Mouse (Mus musculus) kidney, embryonic 14.5 days (tissue): ENCODE measurements around the gene Gm11127. TPM values are rescaled to one million over a fixed set of nuclear protein-coding genes. Genes with fewer than 3 reads are reported as not detected.
"Not testable (repeated sequence)": the region's sequence is repeated elsewhere in the genome, so short reads cannot be mapped to it uniquely, and the experiment has no call there.

Experiments used
- ATAC-seq: fragments of 200-750 bp; cut with Nextera tagmentation; 2 replicates; pipeline ENCODE4 v1.8.0; 2017; ENCODE audit warnings: moderate number of reproducible peaks, mild to moderate bottlenecking, moderate TSS enrichment, moderate library complexity; ENCODE audit not compliant: low FRiP score, low TSS enrichment
- H3K27ac ChIP-seq: fragments of 300-500 bp; sonication (generic); 2 replicates; pipeline ENCODE4 v1.5.1; 2014; ENCODE audit warnings: low read depth, mild to moderate bottlenecking, low read length, moderate library complexity, mixed read lengths
- H3K27me3 ChIP-seq: fragments of 300-500 bp; sonication (generic); 2 replicates; pipeline ENCODE4 v1.6.1; 2014; ENCODE audit warnings: mild to moderate bottlenecking, low read length; ENCODE audit not compliant: control insufficient read depth, insufficient read depth
- H3K36me3 ChIP-seq: fragments of 300-500 bp; sonication (generic); 2 replicates; pipeline ENCODE4 v1.6.1; 2014; ENCODE audit warnings: low read length, mixed read lengths; ENCODE audit not compliant: control insufficient read depth, insufficient read depth
- H3K4me1 ChIP-seq: fragments of 300-500 bp; sonication (generic); 2 replicates; pipeline ENCODE4 v1.6.1; 2014; ENCODE audit warnings: low read length, mixed read lengths; ENCODE audit not compliant: control insufficient read depth, insufficient read depth
- H3K4me2 ChIP-seq: fragments of 300-500 bp; sonication (generic); replicated peaks from 2 replicates; pipeline ENCODE4 v1.6.1; 2014; ENCODE audit warnings: low read depth, mild to moderate bottlenecking, low read length
- H3K4me3 ChIP-seq: fragments of 300-500 bp; sonication (generic); 2 replicates; pipeline ENCODE4 v1.5.1; 2014; ENCODE audit warnings: mild to moderate bottlenecking, low read length
- H3K9ac ChIP-seq: fragments of 300-500 bp; sonication (generic); 2 replicates; pipeline ENCODE4 v1.6.1; 2014; ENCODE audit warnings: low read depth, mild to moderate bottlenecking, low read length, moderate library complexity
- H3K9me3 ChIP-seq: fragments of 300-500 bp; sonication (generic); 2 replicates; pipeline ENCODE4 v1.6.1; 2016; ENCODE audit warnings: low read length; ENCODE audit not compliant: control insufficient read depth
- WGBS: fragments of 180-500 bp; shearing (Covaris S2); extraction: QIAGEN DNeasy Blood & Tissue Kit; methylation state at CpG from one replicate; pipeline ENCODE4 v1.1.7; 2014; 5-methylcytosine and 5-hydroxymethylcytosine counted together
- polyA plus RNA-seq: library from polyadenylated mRNA; unstranded; fragments of >200 nt; fragmentation: Nextera tagmentation; extraction: Ambion mirVana; gene quantifications from 2 replicates; pipeline ENCODE4 v1.2.1, GENCODE M21; 2014

The Gm11127 gene
- polyA plus RNA-seq, result not detected in 2 replicates

DNA sequence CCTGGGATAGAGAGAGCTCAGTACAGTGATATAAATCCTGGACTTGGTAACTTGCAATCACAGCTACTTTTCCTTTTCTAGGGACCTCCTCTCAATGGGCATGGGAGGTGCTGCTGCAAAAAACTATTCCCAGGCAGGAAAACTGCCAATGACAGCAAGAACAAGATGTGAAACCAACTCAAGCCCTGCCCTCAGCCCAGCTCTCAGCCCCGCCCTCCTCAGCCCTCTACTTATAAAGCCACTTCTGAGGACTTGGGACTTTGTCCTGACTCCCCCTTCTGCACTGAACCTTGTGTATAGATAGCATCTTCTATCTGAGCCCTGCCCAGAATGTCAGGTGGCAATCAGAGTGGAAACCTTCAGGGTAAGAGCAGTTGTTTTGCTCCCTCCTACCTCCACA lies at the start of gene Gm11127:
Gm11127 (minus strand) TSS at position 10 of the 400 bp plus-strand sequence.
- H3K4me2 ChIP-seq, H3K4me3 ChIP-seq, H3K27ac ChIP-seq, ATAC-seq, H3K27me3 ChIP-seq, H3K36me3 ChIP-seq, H3K4me1 ChIP-seq, H3K9ac ChIP-seq, H3K9me3 ChIP-seq: not testable (repeated sequence)
- 73% methylated on average over 1 of the region's 1 CpGs for WGBS

DNA sequence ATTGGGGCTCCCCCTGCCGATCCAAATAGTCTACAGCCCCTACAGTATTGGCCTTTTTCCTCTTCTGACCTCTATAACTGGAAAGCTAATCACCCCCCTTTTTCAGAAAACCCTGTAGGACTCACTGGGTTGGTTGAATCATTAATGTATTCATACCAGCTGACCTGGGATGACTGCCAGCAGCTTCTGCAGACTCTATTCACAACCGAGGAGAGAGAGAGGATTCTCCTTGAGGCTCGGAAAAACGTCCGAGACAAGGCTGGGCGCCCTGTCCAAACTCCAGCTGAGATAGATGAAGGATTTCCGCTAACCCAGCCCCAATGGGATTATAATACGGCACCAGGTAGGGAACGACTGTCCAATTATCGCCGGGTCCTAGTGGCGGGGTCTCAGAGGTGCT lies 43.9 kb upstream of the Gm11127 start:
- not testable (repeated sequence) for ATAC-seq, H3K4me1 ChIP-seq, H3K27ac ChIP-seq, H3K27me3 ChIP-seq, H3K4me3 ChIP-seq, H3K9ac ChIP-seq, H3K4me2 ChIP-seq, H3K36me3 ChIP-seq, H3K9me3 ChIP-seq
- 89% methylated on average over 11 of the region's 12 CpGs for WGBS

DNA sequence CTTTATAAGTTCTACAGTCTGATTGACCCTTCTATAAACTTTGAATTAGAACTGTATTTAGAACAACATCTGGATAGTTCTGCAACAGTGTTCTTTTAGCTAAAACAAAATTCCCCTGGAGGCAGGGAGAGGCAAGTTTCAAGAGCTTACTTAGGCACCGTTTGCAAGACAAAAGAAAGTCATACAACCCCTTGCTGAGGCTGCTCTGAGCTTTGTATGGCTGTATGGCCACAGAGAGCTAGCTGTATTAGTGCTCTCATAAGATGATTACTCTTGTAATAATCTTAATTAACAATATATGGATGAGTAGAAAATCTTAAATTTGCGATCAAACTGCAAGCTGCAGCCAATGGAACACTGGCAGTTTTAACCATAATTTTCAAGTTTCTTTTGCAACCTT lies 41.4 kb upstream of the Gm11127 start:
- not testable (repeated sequence) for H3K27ac ChIP-seq, H3K4me2 ChIP-seq, H3K9ac ChIP-seq, H3K9me3 ChIP-seq, H3K27me3 ChIP-seq, ATAC-seq, H3K36me3 ChIP-seq, H3K4me3 ChIP-seq, H3K4me1 ChIP-seq
- 61% methylated on average over 2 of the region's 2 CpGs for WGBS

DNA sequence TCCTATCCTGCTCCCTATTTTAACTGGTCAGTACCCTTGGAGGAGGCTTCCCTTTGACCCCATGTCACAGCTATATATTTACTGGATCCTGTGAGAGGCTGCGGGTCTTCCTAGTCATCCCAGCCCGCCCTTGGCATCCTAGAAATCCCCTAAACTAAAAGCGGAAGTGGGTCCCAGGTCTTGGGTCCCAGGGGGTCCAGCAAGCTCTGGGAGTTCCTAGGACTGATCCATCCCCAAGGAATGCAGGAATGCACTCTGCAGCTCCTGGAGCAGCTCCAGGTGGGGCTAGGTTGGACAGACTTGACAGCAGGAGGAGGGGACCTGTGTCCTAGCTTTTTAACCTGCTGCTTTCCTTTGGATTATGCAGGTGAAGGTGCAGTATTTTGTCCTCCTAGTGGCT lies 35.8 kb upstream of the Gm11127 start:
- H3K9me3 ChIP-seq, result no peaks in the 10 kb centered on the region
- H3K4me3 ChIP-seq, result no peak overlapping the region
- H3K9ac ChIP-seq, result no peak overlapping the region
- H3K27me3 ChIP-seq, result no peaks in the 10 kb centered on the region
- no peaks in the 10 kb centered on the region for H3K4me1 ChIP-seq
- H3K4me2 ChIP-seq, result no peak overlapping the region
- no peak for ATAC-seq
- H3K36me3 ChIP-seq, result no peaks in the 10 kb centered on the region
- WGBS, result 30% methylated on average over 3 of the region's 3 CpGs
- H3K27ac ChIP-seq, result no peak overlapping the region

DNA sequence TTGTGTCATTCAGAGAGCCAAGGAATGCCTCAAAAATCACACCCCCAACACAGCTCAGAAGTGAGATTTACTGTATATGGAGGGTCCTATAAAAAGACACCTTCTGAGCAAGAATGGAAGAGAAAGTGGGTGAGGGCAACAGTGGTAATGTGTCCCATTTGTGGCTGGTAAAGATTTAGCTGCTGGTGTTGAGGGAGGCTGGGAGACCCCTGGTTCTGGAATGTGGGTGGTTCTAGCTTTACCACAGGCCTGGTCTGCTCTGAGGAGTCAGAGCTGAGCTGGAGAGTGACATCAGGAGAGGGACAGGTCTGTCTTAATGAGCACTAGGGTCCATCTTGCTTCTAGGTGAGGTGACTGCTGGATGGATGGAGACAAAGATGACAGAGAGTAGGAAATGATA lies 34.3 kb upstream of the Gm11127 start:
- H3K4me2 ChIP-seq, H3K27me3 ChIP-seq, H3K4me3 ChIP-seq, H3K9me3 ChIP-seq, ATAC-seq, H3K9ac ChIP-seq, H3K4me1 ChIP-seq, H3K27ac ChIP-seq, H3K36me3 ChIP-seq: not testable (repeated sequence)

DNA sequence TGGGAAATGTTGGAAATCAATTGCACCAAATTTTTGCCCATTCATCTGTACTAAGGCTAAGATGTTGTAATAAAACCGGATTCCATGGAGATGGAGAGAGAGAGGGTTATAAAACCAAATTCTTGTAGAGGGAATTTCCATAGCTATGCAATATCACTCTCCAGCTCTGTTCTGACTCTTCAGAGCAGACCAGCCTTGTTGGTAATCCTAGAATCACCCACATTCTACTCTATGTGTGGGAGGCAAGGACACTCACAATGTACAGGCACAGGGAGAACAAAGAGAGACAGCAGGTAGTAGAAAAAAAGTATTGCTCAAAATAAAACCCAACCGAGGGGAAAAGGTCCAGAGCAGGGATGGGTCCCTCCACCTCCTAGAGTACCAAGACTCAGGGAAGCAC lies 33.8 kb upstream of the Gm11127 start:
- H3K4me3 ChIP-seq, H3K4me2 ChIP-seq, H3K4me1 ChIP-seq, H3K9me3 ChIP-seq, H3K9ac ChIP-seq, H3K36me3 ChIP-seq, H3K27me3 ChIP-seq, H3K27ac ChIP-seq, ATAC-seq: not testable (repeated sequence)
- no CpG with 5 or more reads among the region's 2 CpGs for WGBS

DNA sequence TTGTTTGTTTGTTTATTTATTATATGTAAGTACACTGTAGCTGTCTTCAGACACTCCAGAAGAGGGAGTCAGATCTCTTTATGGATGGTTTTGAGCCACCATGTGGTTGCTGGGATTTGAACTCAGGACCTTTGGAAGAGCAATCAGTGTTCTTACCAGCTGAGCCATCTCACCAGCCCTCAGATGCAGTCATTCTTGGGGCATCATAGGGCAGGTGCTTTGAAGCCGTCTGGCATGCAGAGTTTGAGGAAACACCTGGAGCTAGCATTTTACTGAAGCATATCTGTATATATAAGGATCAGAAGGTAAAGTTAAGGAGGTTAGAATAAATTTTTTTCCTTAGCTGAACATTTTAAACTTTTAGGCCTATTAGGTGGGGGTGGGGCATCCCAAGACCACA lies 27.8 kb upstream of the Gm11127 start:
- H3K4me1 ChIP-seq, H3K4me2 ChIP-seq, ATAC-seq, H3K9me3 ChIP-seq, H3K36me3 ChIP-seq, H3K4me3 ChIP-seq, H3K27ac ChIP-seq, H3K9ac ChIP-seq: not testable (repeated sequence)
- peaks cover 25% of the 10 kb centered on the region for H3K27me3 ChIP-seq
- WGBS, result 59% methylated on average over 1 of the region's 1 CpGs

DNA sequence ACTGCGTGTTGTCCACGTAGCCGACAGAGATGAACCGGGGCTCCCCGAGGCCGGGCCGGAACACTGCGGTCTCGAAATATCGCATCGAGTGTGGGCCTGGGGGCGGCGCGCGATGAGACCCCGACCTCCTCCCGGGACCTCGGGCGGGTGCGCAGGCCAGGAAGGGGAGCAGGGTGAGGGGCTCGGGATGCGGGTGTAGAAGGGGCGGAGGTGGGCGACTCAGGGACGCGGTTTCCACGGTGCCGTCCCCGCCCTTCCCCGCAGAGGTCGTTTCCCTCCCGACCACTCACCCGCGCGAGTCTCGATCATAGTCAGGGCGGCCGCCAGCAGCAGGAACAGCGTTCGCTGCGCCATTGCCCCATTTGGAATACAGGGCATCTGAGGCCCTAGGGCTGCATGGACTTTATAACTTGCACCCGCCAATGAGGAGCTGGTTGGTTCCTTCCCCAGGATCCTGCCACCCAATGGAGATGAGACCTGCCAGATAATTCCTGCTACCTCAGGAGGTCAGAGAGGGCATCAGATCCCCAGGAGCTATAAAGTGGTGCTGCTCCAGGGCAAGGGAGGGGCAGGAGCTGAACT lies 25.8 kb upstream of the Gm11127 start:
- Histone ChIP-seq H3K4me1 (no peaks in the 10 kb centered on the region), H3K27me3 (peaks cover 25% of the 10 kb centered on the region)

DNA sequence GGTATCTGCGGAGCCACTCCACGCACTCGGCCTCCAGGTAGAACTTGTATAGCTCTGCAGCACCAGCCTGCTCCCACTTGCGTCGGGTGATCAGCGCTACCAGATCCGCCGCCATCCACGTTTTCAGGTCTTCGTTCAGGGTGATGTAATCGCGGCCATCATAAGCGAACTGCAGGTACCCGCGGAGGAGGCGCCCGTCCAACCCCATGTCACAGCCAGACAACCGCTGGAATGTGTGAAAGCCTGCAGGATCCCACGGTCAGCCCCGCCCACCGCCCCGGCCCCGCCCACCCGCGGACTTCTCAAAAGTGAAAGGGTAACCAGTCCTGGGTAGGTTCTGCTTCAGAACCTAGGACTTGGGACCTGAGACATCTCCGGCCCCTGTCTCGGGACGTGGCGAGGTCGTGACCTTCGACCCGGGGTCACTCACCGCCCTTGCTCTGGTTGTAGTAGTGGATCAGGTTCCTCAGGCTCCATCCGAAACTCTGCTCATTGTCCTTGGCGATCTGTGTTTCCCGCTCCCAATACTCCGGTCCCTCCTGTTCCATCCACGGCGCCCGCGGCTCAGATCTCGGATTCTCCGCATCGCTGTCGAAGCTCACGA lies 25.2 kb upstream of the Gm11127 start:
- Histone ChIP-seq H3K27ac (no peak overlapping the region), H3K27me3 (peaks cover 25% of the 10 kb centered on the region), H3K9me3 (no peaks in the 10 kb centered on the region), H3K4me3 (peak overlapping the region; percentile 48), H3K36me3 (no peaks in the 10 kb centered on the region), H3K4me1 (no peaks in the 10 kb centered on the region), H3K4me2 (peak overlapping the region; percentile 95), H3K9ac (peak overlapping the region; percentile 48)
- under 1% methylated on average over 46 of the region's 46 CpGs for WGBS
- peak; percentile 89 for ATAC-seq

More for the DNA sequence above, 25.8 kb upstream of the Gm11127 start:
- Histone ChIP-seq H3K4me2 (peak overlapping the region; percentile 95), H3K27ac (no peak overlapping the region), H3K36me3 (no peaks in the 10 kb centered on the region), H3K9ac (peak overlapping the region; percentile 48), H3K4me3 (peak overlapping the region; percentile 48), H3K9me3 (no peaks in the 10 kb centered on the region)
- WGBS, result under 1% methylated on average over 42 of the region's 42 CpGs
- no peak for ATAC-seq
